Mouse (Mus musculus) liver, embryonic 16.5 days (tissue): ENCODE results near the gene Ints2. TPM values are rescaled to one million over a fixed set of nuclear protein-coding genes. Genes with fewer than 3 reads are reported as not detected.
"Not testable (repeated sequence)": the region's sequence is repeated elsewhere in the genome, so short reads cannot be mapped to it uniquely, and the experiment has no call there.

Source experiments
- ATAC-seq: fragments of 200-750 bp; cut with Nextera tagmentation; 2 replicates; pipeline ENCODE4 v1.8.0; 2017; ENCODE audit warnings: low read depth, mild to moderate bottlenecking, moderate number of reproducible peaks, moderate library complexity
- H3K27ac ChIP-seq: fragments of 300-500 bp; sonication (generic); 2 replicates; pipeline ENCODE4 v1.5.1; 2014; ENCODE audit warnings: mild to moderate bottlenecking, low read length
- H3K27me3 ChIP-seq: fragments of 300-500 bp; sonication (generic); 2 replicates; pipeline ENCODE4 v1.6.1; 2014; ENCODE audit warnings: low read depth, low read length, mixed read lengths; ENCODE audit not compliant: control insufficient read depth, insufficient read depth
- H3K36me3 ChIP-seq: fragments of 300-500 bp; sonication (generic); 2 replicates; pipeline ENCODE4 v1.6.1; 2014; ENCODE audit warnings: mild to moderate bottlenecking; ENCODE audit not compliant: control insufficient read depth, insufficient read depth
- H3K4me1 ChIP-seq: fragments of 300-500 bp; sonication (generic); 2 replicates; pipeline ENCODE4 v1.6.1; 2014; ENCODE audit warnings: low read depth, low read length, mixed read lengths; ENCODE audit not compliant: control insufficient read depth
- H3K4me2 ChIP-seq: fragments of 300-500 bp; sonication (generic); 2 replicates; pipeline ENCODE4 v1.6.1; 2014; ENCODE audit warnings: low read depth, low read length, mixed read lengths
- H3K4me3 ChIP-seq: fragments of 300-500 bp; sonication (generic); 2 replicates; pipeline ENCODE4 v1.5.1; 2014; ENCODE audit warnings: low read depth, mild to moderate bottlenecking, low read length
- H3K9ac ChIP-seq: fragments of 300-500 bp; sonication (generic); 2 replicates; pipeline ENCODE4 v1.6.1; 2014; ENCODE audit warnings: low read depth, low read length
- H3K9me3 ChIP-seq: fragments of 300-500 bp; sonication (generic); replicated peaks from 2 replicates; pipeline ENCODE4 v1.6.1; 2016; ENCODE audit warnings: low read length; ENCODE audit not compliant: control insufficient read depth
- WGBS: fragments of 180-500 bp; shearing (Covaris S2); extraction: QIAGEN DNeasy Blood & Tissue Kit; methylation state at CpG from one replicate; pipeline ENCODE4 v1.1.7; 2014; ENCODE audit not compliant: insufficient replicate concordance; 5-methylcytosine and 5-hydroxymethylcytosine counted together
- polyA plus RNA-seq: library from polyadenylated mRNA; unstranded; fragments of >200 nt; fragmentation: Nextera tagmentation; extraction: Ambion mirVana; gene quantifications from 2 replicates; pipeline ENCODE4 v1.2.1, GENCODE M21; 2015

Ints2 gene
- polyA plus RNA-seq = 9.6 TPM in 2 replicates

GRCm38 (mm10) chr11:86257460-86258076 lies at the start of gene Ints2:
TSS of gene Ints2 (minus strand) at chr11:86257575.
- Histone ChIP-seq H3K9ac (peak within 1 kb of the TSS; percentile 77), H3K4me2 (peak within 1 kb of the TSS; percentile 77), H3K4me3 (peak within 1 kb of the TSS; percentile 76), H3K4me1 (peaks cover 10% of the 10 kb centered on the region), H3K9me3 (no peaks in the 10 kb centered on the region), H3K36me3 (no peaks in the 10 kb centered on the region), H3K27me3 (no peaks in the 10 kb centered on the region), H3K27ac (peak within 1 kb of the TSS; percentile 28; the same call in 1 of the 2 replicates)
- WGBS = 5% methylated on average over 32 of the region's 32 CpGs
- peak; percentile 92 for ATAC-seq

DNA sequence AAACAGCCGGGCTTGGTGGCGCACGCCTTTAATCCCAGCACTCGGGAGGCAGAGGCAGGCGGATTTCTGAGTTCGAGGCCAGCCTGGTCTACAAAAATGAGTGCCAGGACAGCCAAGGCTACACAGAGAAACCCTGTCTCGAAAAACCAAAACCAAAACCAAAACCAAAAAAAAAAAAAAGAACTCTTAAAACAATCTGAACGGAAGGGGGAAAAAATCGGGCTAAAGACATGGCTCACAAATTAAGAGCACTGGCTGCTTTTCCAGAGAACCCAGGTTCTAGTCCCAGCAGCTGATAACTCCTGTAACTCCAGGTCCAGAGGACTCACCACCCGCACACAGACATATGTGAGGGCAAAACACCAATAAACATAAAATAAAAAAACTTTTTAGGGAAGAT lies 34.8 kb upstream of the Ints2 start:
- not testable (repeated sequence) for ATAC-seq, H3K9ac ChIP-seq, H3K27me3 ChIP-seq, H3K4me2 ChIP-seq, H3K4me1 ChIP-seq, H3K4me3 ChIP-seq, H3K9me3 ChIP-seq, H3K27ac ChIP-seq
- 89% methylated on average over 10 of the region's 10 CpGs for WGBS
- H3K36me3 ChIP-seq = peaks cover 15% of the 10 kb centered on the region

DNA sequence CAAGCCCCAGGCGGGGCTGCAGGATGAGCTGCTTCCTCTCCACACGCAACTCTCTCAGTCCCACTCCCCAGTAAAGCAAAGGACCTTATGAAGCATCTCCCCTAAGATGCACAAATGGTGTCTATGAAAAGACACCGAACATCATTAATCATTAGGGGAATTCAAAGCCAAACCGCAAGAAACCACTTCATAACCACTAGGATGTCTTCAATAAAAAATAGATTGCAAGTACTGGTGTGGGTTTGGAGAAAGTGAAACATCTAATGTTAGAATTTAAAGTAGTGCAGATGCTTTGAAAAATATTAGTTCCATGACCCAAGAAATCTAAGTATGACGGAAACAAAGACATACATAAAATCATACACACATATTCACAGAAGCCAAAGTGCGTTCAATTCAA lies 34.3 kb upstream of the Ints2 start:
- H3K9me3 ChIP-seq = no peaks in the 10 kb centered on the region
- WGBS = 91% methylated on average over 6 of the region's 6 CpGs
- H3K9ac ChIP-seq = no peak overlapping the region
- no peak overlapping the region for H3K4me2 ChIP-seq
- no peaks in the 10 kb centered on the region; the same call in 1 of the 2 replicates for H3K4me1 ChIP-seq
- H3K4me3 ChIP-seq = no peak overlapping the region
- ATAC-seq = no peak
- peaks cover 16% of the 10 kb centered on the region for H3K36me3 ChIP-seq
- no peaks in the 10 kb centered on the region for H3K27me3 ChIP-seq
- H3K27ac ChIP-seq = no peak overlapping the region

- Histone ChIP-seq H3K27me3 (no peaks in the 10 kb centered on the region), H3K4me2 (no peak overlapping the region), H3K4me3 (no peak overlapping the region), H3K9ac (no peak overlapping the region), H3K9me3 (no peaks in the 10 kb centered on the region), H3K27ac (no peak overlapping the region), H3K36me3 (peaks cover 47% of the 10 kb centered on the region), H3K4me1 (no peaks in the 10 kb centered on the region)
- ATAC-seq = peak; percentile 50; the same call in 1 of the 2 replicates
- WGBS = 88% methylated on average over 8 of the region's 8 CpGs
Measured at GRCm38 (mm10) chr11:86285729-86286128, 28.4 kb upstream of the Ints2 start.

DNA sequence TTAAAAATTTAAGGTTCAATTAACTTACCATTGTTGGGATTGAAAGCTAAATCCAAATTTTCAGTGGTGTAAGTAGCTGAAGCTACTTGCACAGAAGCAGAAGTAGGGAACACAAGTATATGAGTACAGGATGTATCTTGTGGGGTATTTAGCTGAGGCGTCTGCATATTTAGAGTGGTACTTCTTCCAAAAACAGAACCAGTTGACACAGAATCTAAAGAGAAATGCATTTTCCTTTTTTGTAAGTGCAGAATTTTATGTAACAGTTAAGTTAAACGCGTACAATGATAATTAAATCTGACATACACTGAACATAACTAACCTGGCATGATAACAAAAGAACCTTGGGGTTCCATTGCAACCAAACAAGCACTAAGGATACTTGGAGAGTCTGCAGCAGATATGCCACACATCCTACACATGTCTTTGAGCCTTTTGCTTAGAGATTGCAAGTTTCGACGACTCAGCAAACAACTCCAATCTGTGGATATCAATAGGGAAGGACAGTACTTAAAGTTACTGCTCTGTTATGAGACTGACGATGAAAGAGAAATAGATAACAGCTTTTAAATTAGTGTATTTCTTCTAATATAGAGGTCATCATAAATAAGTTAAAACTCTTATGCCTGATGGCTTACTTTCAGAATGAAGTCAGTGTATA lies 21.2 kb upstream of the Ints2 start:
- Histone ChIP-seq H3K4me3 (no peak overlapping the region), H3K27ac (no peak overlapping the region), H3K9me3 (no peaks in the 10 kb centered on the region), H3K4me2 (no peak overlapping the region), H3K36me3 (peaks cover 54% of the 10 kb centered on the region), H3K27me3 (no peaks in the 10 kb centered on the region), H3K9ac (no peak overlapping the region), H3K4me1 (no peaks in the 10 kb centered on the region)
- 92% methylated on average over 6 of the region's 6 CpGs for whole genome bisulfite sequencing
- no peak for ATAC-seq

DNA sequence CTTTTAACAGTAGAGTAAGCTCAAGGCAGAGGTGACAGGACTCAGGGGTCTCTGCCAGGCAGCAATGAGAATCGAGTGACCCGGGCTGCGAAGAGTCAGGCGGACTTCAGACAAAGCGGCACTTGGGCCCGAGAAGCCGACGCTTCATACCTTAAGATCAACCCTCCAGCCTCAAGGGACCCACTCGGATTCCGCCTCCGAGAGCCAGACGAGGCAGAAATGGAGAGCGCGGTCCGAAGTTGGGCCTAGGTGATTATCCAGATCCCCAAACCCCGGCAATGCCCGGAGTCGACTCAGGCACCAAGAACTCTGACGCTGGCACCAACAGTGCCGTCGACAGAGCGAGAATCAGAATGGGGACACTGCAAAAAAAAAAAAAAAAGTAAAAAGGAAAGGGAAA lies 321 bp downstream of the Ints2 start:
- under 1% methylated on average over 22 of the region's 22 CpGs for WGBS
- H3K4me1 ChIP-seq = peaks cover 10% of the 10 kb centered on the region
- H3K36me3 ChIP-seq = no peaks in the 10 kb centered on the region
- H3K4me3 ChIP-seq = peak overlapping the region; percentile 76
- peak overlapping the region; percentile 77 for H3K9ac ChIP-seq
- H3K4me2 ChIP-seq = peak overlapping the region; percentile 77
- peak overlapping the region; percentile 28; the same call in 1 of the 2 replicates for H3K27ac ChIP-seq
- ATAC-seq = peak; percentile 63
- H3K9me3 ChIP-seq = no peaks in the 10 kb centered on the region
- H3K27me3 ChIP-seq = no peaks in the 10 kb centered on the region

DNA sequence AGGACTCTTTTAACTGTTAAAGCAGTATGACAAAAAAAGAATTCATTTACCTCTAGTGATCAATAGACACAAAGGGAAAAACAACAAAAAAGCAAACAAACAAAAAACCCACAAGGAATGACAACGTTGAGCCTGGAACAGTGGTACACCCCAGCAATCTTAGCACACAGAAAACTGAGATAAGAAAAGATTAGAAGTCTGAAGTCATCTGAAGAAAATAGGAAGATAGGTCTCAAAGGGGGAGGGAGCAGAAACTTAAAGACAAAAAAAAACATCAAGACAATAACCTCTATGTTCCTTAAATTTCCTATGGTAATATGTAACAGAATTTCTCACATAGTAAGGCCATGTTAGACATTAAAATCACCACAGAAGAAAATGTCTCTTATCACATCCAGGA lies 4.0 kb downstream of the Ints2 start:
- peaks cover 8% of the 10 kb centered on the region for H3K36me3 ChIP-seq
- H3K27ac ChIP-seq = no peak overlapping the region
- no peak overlapping the region for H3K4me2 ChIP-seq
- H3K9ac ChIP-seq = no peak overlapping the region
- no peak for ATAC-seq
- H3K4me3 ChIP-seq = no peak overlapping the region
- H3K4me1 ChIP-seq = peaks cover 10% of the 10 kb centered on the region
- no peaks in the 10 kb centered on the region for H3K9me3 ChIP-seq
- 35% methylated on average over 1 of the region's 1 CpGs for WGBS
- no peaks in the 10 kb centered on the region for H3K27me3 ChIP-seq

DNA sequence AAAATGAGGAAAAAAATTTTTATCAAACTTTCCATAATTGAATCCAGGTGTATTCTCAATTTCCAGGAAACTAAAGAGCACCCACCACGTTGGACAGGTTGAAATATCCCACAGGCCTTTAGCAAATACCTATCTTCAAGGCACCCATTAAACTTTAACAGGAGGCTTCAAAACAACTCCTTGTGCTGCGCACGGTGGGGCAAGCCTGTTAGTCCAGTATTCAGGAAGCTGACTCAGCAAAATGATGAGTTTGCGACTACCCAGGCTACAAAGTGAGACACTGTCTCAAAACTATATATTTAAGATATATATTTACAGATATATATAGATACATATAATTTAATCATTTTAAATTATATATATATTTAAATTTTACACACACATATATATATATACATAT lies 24.9 kb downstream of the Ints2 start:
- 51% methylated on average over 4 of the region's 4 CpGs for WGBS
- Histone ChIP-seq H3K4me1 (no peaks in the 10 kb centered on the region), H3K9me3 (no peaks in the 10 kb centered on the region), H3K27ac (no peak overlapping the region), H3K27me3 (no peaks in the 10 kb centered on the region), H3K9ac (no peak overlapping the region), H3K4me2 (no peak overlapping the region), H3K4me3 (no peak overlapping the region), H3K36me3 (peaks cover 13% of the 10 kb centered on the region)
- no peak for ATAC-seq

DNA sequence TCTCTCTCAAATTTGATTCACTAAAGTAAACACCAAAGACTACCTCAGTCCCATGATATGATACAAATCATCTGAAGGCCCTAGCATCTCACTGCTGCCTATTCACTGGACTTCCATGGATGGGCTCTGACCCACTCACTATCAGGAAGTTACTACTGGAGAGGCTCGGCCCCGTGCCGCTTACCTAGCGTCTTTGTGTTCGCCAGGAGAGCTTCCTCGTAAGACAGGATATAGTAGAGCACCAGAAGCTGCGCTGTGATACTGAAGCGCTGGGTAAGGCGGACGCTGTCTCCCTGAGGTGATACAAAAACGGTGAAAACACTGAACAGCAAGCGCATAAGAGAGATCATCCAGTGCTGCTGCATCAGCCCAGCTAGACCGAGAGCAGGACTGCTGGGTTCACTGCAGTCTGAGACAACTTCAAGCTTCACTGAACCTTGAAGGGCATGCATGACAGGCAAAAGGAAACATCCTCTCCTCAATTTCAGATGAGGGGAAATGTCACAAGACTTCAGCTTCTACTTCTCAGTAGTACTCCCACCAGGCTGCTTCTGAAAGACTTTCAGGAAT lies 25.5 kb downstream of the Ints2 start:
- Histone ChIP-seq H3K9me3 (no peaks in the 10 kb centered on the region), H3K4me2 (no peak overlapping the region), H3K4me1 (no peaks in the 10 kb centered on the region), H3K36me3 (peaks cover 13% of the 10 kb centered on the region), H3K27me3 (no peaks in the 10 kb centered on the region), H3K27ac (no peak overlapping the region), H3K4me3 (no peak overlapping the region), H3K9ac (no peak overlapping the region)
- ATAC-seq = no peak
- 82% methylated on average over 13 of the region's 13 CpGs for WGBS
